Mouse (Mus musculus) G1E (cell line): ENCODE results near the gene Slc16a8. TPM values are rescaled to one million over a fixed set of nuclear protein-coding genes. Genes with fewer than 3 reads are reported as not detected.

Experiments used
- ATAC-seq: 2 replicates; pipeline ENCODE4 v1.8.0; 2016; ENCODE audit warnings: mild to moderate bottlenecking; ENCODE audit not compliant: insufficient number of reproducible peaks, poor library complexity, low FRiP score, severe bottlenecking; ENCODE audit errors: extremely low read depth
- DNase-seq: peaks from one replicate; pipeline ENCODE4 v3.0.0; 2012; ENCODE audit warnings: low spot score
- H3K27me3 ChIP-seq: 2 replicates; pipeline ENCODE4 v1.6.1; 2012; ENCODE audit warnings: mild to moderate bottlenecking, low read length, inconsistent platforms; ENCODE audit not compliant: insufficient read depth
- H3K36me3 ChIP-seq: replicated peaks from 2 replicates; pipeline ENCODE3; 2012; ENCODE audit warnings: mild to moderate bottlenecking, inconsistent platforms
- H3K4me1 ChIP-seq: 2 replicates; pipeline ENCODE4 v1.6.1; 2012; ENCODE audit warnings: low read depth, low read length, inconsistent platforms, mixed read lengths; ENCODE audit not compliant: insufficient read depth
- H3K4me3 ChIP-seq: 2 replicates; pipeline ENCODE4 v1.5.1; 2012; ENCODE audit warnings: low read depth, mild to moderate bottlenecking, inconsistent platforms, low read length, moderate library complexity, mixed read lengths
- H3K9me3 ChIP-seq: replicated peaks from 2 replicates; pipeline ENCODE4 v1.6.1; 2012; ENCODE audit warnings: inconsistent platforms
- CTCF ChIP-seq: IDR thresholded peaks from 2 replicates; pipeline ENCODE4 v1.5.1; 2012; ENCODE audit warnings: low read depth, low read length, inconsistent platforms, mixed read lengths
- GATA1 ChIP-seq: IDR thresholded peaks from 2 replicates; pipeline ENCODE4 v1.6.1; 2012; ENCODE audit warnings: borderline replicate concordance, low read length, inconsistent platforms, mixed read lengths
- GATA2 ChIP-seq: IDR thresholded peaks from 2 replicates; pipeline ENCODE4 v1.6.1; 2012; ENCODE audit warnings: low read depth, low read length, inconsistent platforms, borderline replicate concordance
- POLR2AphosphoS5 ChIP-seq: IDR thresholded peaks from 2 replicates; pipeline ENCODE4 v1.6.1; 2012; ENCODE audit warnings: low read depth, low read length, inconsistent platforms; ENCODE audit not compliant: insufficient replicate concordance
- TAL1 ChIP-seq: conservative IDR thresholded peaks from 2 replicates; pipeline ENCODE4 v1.6.1; 2012; ENCODE audit warnings: low read depth, low read length, inconsistent platforms, mixed read lengths
- polyA plus RNA-seq: library from polyadenylated mRNA; stranded (reverse); fragments of >175 nt; gene quantifications from 2 replicates; pipeline ENCODE4 v1.2.3, GENCODE M21; 2012
- total RNA-seq, 2 experiments: library from RNA; stranded (forward) in 1 of 2; stranded (reverse) in 1 of 2; fragments of 200-1000 nt in 1 of 2; fragments of >200 nt in 1 of 2; fragmentation: Nextera tagmentation in 1 of 2; gene quantifications; 2 replicates each; pipeline ENCODE4 v1.2.3; 2014 to 2017

Gene Slc16a8
- total and polyA plus RNA-seq, 3 experiments, result not detected

DNA sequence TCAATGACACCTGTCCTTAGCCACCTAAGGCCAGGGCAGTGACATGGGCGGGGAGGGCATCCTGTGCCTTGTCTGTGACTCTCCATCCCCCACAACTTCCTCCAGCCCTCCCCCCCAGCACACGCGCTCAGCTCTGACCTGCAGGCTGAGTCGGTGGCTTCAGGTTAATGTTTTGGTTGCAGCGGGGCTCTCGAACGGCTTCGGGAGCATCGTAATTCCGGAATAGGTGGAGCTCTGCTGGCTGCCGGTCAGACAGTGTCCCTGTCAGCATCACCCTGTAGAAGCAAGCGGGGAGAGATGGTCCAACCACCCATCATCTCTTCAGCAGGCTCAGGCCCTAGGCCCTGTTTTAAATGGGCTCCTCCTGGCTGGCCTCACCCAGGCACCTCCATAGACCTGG is 34.9 kb upstream of the Slc16a8 start:
- no peaks in the 10 kb centered on the region for H3K4me1 ChIP-seq
- H3K36me3 ChIP-seq, result peaks cover 86% of the 10 kb centered on the region
- no peak for DNase-seq
- no peaks in the 10 kb centered on the region; the same call in 1 of the 2 replicates for H3K27me3 ChIP-seq
- no peak overlapping the region for H3K4me3 ChIP-seq
- H3K9me3 ChIP-seq, result no peaks in the 10 kb centered on the region
- TF ChIP-seq CTCF (no peak), GATA2 (no peak)
- ATAC-seq, result no peak

GRCm38 (mm10) chr15:79288387-79288786 is 33.8 kb upstream of the Slc16a8 start:
- no peak for ATAC-seq
- Histone ChIP-seq H3K27me3 (peaks cover 4% of the 10 kb centered on the region; the same call in 1 of the 2 replicates), H3K36me3 (peaks cover 77% of the 10 kb centered on the region), H3K9me3 (no peaks in the 10 kb centered on the region), H3K4me1 (no peaks in the 10 kb centered on the region), H3K4me3 (no peak overlapping the region)
- DNase-seq, result no peak
- TF ChIP-seq TAL1, result no peak
- TF ChIP-seq POLR2AphosphoS5, result no peak
- no peak for TF ChIP-seq GATA2
- TF ChIP-seq GATA1, result no peak
- TF ChIP-seq CTCF, result no peak

DNA sequence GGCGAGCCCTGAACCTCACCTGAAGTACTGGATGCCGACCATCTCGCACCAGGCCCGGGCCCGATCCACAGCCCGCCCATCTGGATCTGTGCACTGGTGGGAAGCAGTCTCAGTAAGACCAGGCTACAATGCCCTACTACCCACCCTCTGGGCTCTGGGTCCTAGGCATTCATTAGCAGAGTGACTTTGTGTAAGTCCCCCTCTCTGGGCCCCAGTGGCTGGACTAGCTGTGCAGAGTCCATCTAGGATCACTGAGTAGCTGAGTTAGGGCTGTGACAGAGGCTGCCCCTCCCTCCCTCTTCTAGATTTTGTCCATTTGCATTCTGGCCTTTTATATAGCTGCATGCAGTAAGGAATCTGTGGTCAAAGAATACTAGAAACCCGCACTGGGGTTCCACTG is 32.5 kb upstream of the Slc16a8 start:
- ATAC-seq (no peak), DNase-seq (no peak)
- Histone ChIP-seq H3K36me3 (peaks cover 65% of the 10 kb centered on the region), H3K4me1 (peaks cover 5% of the 10 kb centered on the region), H3K27me3 (peaks cover 4% of the 10 kb centered on the region; the same call in 1 of the 2 replicates), H3K9me3 (no peaks in the 10 kb centered on the region), H3K4me3 (no peak overlapping the region)
- TF ChIP-seq GATA2 (no peak), POLR2AphosphoS5 (no peak), TAL1 (no peak), CTCF (no peak), GATA1 (no peak)

DNA sequence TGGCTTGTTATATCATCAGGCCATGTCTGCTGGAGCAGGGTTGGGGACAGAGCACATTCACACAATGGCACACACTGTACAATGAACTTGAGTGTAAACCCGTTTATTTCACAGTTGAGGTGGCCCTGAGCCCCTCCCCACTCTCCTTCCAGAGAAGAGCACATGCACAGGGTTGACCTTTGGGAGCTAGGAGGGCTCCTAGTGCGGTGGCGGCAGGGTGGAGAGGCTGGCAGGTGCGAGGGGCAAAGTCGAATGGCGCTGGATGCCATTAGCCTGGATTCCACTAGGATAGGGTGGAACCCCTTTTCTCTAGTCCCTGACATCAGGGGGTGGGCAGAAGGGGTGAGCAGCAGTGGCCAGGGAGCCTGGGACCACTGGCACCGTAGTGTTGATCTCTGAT is 31.6 kb upstream of the Slc16a8 start:
- TF ChIP-seq GATA2 (no peak), CTCF (no peak), GATA1 (no peak), POLR2AphosphoS5 (no peak), TAL1 (no peak)
- H3K36me3 ChIP-seq, result peaks cover 55% of the 10 kb centered on the region
- H3K4me3 ChIP-seq, result no peak overlapping the region
- peaks cover 14% of the 10 kb centered on the region for H3K4me1 ChIP-seq
- DNase-seq (no peak), ATAC-seq (no peak)
- peaks cover 4% of the 10 kb centered on the region; the same call in 1 of the 2 replicates for H3K27me3 ChIP-seq
- H3K9me3 ChIP-seq, result no peaks in the 10 kb centered on the region

DNA sequence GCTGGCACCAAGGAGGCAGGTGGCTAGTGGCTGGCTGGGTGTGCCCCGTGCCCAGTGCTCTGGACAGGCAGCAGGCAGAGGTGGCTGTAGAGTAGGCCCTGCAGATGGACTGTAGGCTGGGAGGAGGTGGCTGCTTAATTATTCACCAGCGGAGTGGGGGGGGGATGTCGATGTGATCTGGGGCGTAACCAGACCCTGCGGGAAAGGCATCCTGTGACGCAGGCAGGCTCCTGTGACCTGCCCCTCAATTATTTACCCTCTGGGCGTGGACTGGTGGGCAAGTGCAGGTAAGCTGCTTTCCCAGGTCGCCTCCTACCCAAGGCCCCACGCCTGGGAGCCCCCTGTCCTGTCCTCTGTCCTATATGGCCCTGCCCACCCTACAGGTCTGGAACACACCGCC is 30.8 kb upstream of the Slc16a8 start, which contains the start of gene Baiap2l2:
Gene Baiap2l2, minus strand, starts transcription at position 139 of the 400 bp plus-strand sequence.
- ATAC-seq (no peak), DNase-seq (no peak)
- Histone ChIP-seq H3K9me3 (no peaks in the 10 kb centered on the region), H3K36me3 (peaks cover 50% of the 10 kb centered on the region), H3K4me1 (peaks cover 21% of the 10 kb centered on the region), H3K4me3 (no peak within 1 kb of the TSS), H3K27me3 (peaks cover 4% of the 10 kb centered on the region; the same call in 1 of the 2 replicates)
- TF ChIP-seq CTCF (no peak), GATA1 (no peak), TAL1 (no peak), POLR2AphosphoS5 (no peak), GATA2 (no peak)

- DNase-seq, result no peak
- ATAC-seq, result no peak
- Histone ChIP-seq H3K36me3 (peaks cover 31% of the 10 kb centered on the region), H3K4me1 (peaks cover 24% of the 10 kb centered on the region), H3K9me3 (0 out of 2 replicates have a peak, but pooled peaks cover 2% of the 10 kb centered on the region), H3K4me3 (no peak overlapping the region), H3K27me3 (peaks cover 4% of the 10 kb centered on the region; the same call in 1 of the 2 replicates)
- TF ChIP-seq CTCF (no peak), POLR2AphosphoS5 (no peak)
Observed at GRCm38 (mm10) chr15:79283371-79283770, 28.8 kb upstream of the Slc16a8 start.
